Mouse (Mus musculus) limb, embryonic 15.5 days (tissue): ENCODE data around the gene Dusp2. TPM values are rescaled to one million over a fixed set of nuclear protein-coding genes. Genes with fewer than 3 reads are reported as not detected.

Source experiments
- ATAC-seq: fragments of 200-750 bp; cut with Nextera tagmentation; 2 replicates; pipeline ENCODE4 v1.8.0; 2017; ENCODE audit warnings: low read depth, moderate TSS enrichment; ENCODE audit not compliant: insufficient number of reproducible peaks, low FRiP score, low TSS enrichment
- H3K27ac ChIP-seq: fragments of 300-500 bp; sonication (generic); 2 replicates; pipeline ENCODE4 v1.5.1; 2015; ENCODE audit warnings: moderate library complexity, mild to moderate bottlenecking, inconsistent platforms
- H3K27me3 ChIP-seq: fragments of 300-500 bp; sonication (generic); 2 replicates; pipeline ENCODE4 v1.6.1; 2015; ENCODE audit warnings: inconsistent platforms
- H3K36me3 ChIP-seq: fragments of 300-500 bp; sonication (generic); 2 replicates; pipeline ENCODE4 v1.6.1; 2015; ENCODE audit warnings: inconsistent platforms
- H3K4me1 ChIP-seq: fragments of 300-500 bp; sonication (generic); 2 replicates; pipeline ENCODE4 v1.6.1; 2015; ENCODE audit warnings: inconsistent platforms
- H3K4me2 ChIP-seq: fragments of 300-500 bp; sonication (generic); 2 replicates; pipeline ENCODE4 v1.6.1; 2015; ENCODE audit warnings: mild to moderate bottlenecking, inconsistent platforms
- H3K4me3 ChIP-seq: fragments of 300-500 bp; sonication (generic); 2 replicates; pipeline ENCODE4 v1.5.1; 2015; ENCODE audit warnings: mild to moderate bottlenecking, inconsistent platforms
- H3K9ac ChIP-seq: fragments of 300-500 bp; sonication (generic); 2 replicates; pipeline ENCODE4 v1.6.1; 2015; ENCODE audit warnings: inconsistent platforms
- H3K9me3 ChIP-seq: fragments of 300-500 bp; sonication (generic); 2 replicates; pipeline ENCODE4 v1.6.1; 2016; ENCODE audit warnings: inconsistent platforms
- WGBS: fragments of 180-500 bp; shearing (Covaris S2); methylation state at CpG from one replicate; pipeline ENCODE4 v1.1.7; 2015; 5-methylcytosine and 5-hydroxymethylcytosine counted together
- polyA plus RNA-seq: library from polyadenylated mRNA; unstranded; fragments of >200 nt; fragmentation: Nextera tagmentation; extraction: Ambion mirVana; gene quantifications from 2 replicates; pipeline ENCODE4 v1.2.1, GENCODE M21; 2015

The Dusp2 gene
- polyA plus RNA-seq, 1 experiment from 2014 or later = 7.4 TPM

GRCm38 (mm10) chr2:127370561-127371483 is 34.9 kb downstream of the Dusp2 start:
- WGBS = 34% methylated on average over 9 of the region's 9 CpGs
- H3K9ac ChIP-seq = no peak overlapping the region
- ATAC-seq = no peak
- H3K27ac ChIP-seq = no peak overlapping the region
- peaks cover 28% of the 10 kb centered on the region for H3K27me3 ChIP-seq
- no peaks in the 10 kb centered on the region for H3K36me3 ChIP-seq
- H3K9me3 ChIP-seq = no peaks in the 10 kb centered on the region
- H3K4me1 ChIP-seq = no peaks in the 10 kb centered on the region
- no peak overlapping the region for H3K4me2 ChIP-seq
- H3K4me3 ChIP-seq = no peak overlapping the region

- Histone ChIP-seq H3K4me1 (no peaks in the 10 kb centered on the region), H3K27ac (no peak overlapping the region), H3K27me3 (peaks cover 21% of the 10 kb centered on the region), H3K36me3 (no peaks in the 10 kb centered on the region), H3K9me3 (no peaks in the 10 kb centered on the region), H3K9ac (no peak overlapping the region), H3K4me2 (no peak overlapping the region), H3K4me3 (no peak overlapping the region)
- ATAC-seq = no peak
- WGBS = no CpG with 5 or more reads among the region's 1 CpGs
Measured at GRCm38 (mm10) chr2:127371484-127371861, 35.5 kb downstream of the Dusp2 start.

DNA sequence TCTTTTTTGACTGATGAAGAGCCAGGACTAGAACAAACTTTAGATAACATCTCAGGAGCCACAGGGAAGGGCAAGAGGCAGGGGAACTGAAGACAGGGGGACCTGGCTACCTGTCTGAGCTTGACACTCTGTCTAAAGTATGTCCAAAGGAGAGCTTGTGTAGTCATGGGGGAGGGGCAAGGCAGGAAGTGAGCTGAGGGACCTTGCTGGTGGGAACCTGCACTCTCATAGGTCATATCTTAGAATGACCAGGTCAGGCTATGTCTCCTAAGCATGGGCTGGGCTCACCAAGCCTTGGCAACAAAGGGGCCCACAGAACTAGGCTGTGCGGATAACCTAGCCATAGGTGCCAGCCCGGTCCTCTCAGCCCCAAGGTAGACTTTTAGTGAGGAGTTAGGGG is 36.1 kb downstream of the Dusp2 start:
- ATAC-seq = no peak
- Histone ChIP-seq H3K27me3 (peaks cover 15% of the 10 kb centered on the region; the same call in 1 of the 2 replicates), H3K9ac (no peak overlapping the region), H3K36me3 (no peaks in the 10 kb centered on the region), H3K4me3 (no peak overlapping the region), H3K9me3 (no peaks in the 10 kb centered on the region), H3K4me1 (no peaks in the 10 kb centered on the region), H3K27ac (no peak overlapping the region), H3K4me2 (no peak overlapping the region)
- WGBS = 84% methylated on average over 2 of the region's 2 CpGs

GRCm38 (mm10) chr2:127374131-127374530 is 38.2 kb downstream of the Dusp2 start:
- no peak for ATAC-seq
- WGBS = 79% methylated on average over 3 of the region's 3 CpGs
- H3K4me2 ChIP-seq = no peak overlapping the region
- 0 out of 2 replicates have a peak, but pooled peaks cover 5% of the 10 kb centered on the region for H3K27me3 ChIP-seq
- no peak overlapping the region for H3K9ac ChIP-seq
- no peaks in the 10 kb centered on the region for H3K36me3 ChIP-seq
- no peak overlapping the region for H3K4me3 ChIP-seq
- no peaks in the 10 kb centered on the region for H3K4me1 ChIP-seq
- no peaks in the 10 kb centered on the region for H3K9me3 ChIP-seq
- no peak overlapping the region for H3K27ac ChIP-seq

DNA sequence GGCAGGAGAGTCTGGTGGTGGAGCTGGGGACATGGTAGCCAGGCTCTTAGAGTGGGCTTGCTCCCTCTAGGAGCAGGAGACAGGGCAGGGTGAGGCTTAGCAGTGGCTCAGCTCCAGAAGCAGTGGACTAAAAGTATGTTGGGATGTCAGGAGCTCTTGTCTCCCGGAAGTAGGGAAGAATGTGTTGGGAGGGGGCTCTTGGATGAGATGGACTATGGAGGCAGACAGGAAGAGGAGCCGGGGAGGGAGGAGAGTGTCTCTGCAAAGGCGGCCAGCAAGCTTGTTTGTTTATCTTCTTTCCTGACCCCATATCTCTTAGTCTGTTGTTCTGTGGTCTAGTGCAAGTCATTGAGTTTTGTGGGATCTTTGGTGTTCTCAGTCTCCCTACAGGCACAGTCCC is 39.1 kb downstream of the Dusp2 start:
- Histone ChIP-seq H3K36me3 (no peaks in the 10 kb centered on the region), H3K4me1 (no peaks in the 10 kb centered on the region), H3K4me3 (no peak overlapping the region), H3K27me3 (0 out of 2 replicates have a peak, but pooled peaks cover 5% of the 10 kb centered on the region), H3K9ac (no peak overlapping the region), H3K4me2 (no peak overlapping the region), H3K9me3 (no peaks in the 10 kb centered on the region), H3K27ac (no peak overlapping the region)
- 57% methylated on average over 3 of the region's 3 CpGs for WGBS
- ATAC-seq = no peak

DNA sequence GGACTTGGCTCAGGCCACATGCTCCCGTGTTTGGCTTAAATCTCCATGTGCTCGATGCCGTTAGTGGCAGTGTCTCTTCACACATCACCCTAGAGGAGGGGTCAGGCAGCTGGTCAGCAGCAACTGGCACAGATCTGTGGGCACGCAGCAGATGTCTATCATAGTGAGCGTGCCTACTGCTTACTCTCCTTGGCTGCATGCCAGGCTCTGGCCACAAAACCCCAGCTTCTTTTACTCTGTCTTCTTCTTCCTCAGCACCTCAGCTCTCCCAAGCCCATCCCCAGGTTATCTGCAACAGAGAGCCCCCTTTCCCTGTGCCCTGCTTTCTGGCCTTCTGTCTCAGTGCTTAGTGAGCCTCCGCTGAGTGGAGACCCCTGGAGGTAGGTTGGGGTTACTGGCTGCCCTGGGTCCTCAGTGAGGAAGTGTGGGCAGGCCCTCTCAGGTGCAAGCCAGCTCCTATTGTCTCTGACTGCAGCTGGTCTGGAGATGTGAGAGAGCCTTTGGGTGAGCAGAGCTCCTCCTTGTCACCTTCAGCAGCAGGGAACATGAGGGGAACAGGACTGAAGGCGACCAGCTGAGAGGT is 39.9 kb downstream of the Dusp2 start:
- Histone ChIP-seq H3K27me3 (0 out of 2 replicates have a peak, but pooled peaks cover 5% of the 10 kb centered on the region), H3K36me3 (no peaks in the 10 kb centered on the region), H3K27ac (no peak overlapping the region), H3K4me2 (no peak overlapping the region), H3K9ac (no peak overlapping the region), H3K4me3 (no peak overlapping the region), H3K9me3 (no peaks in the 10 kb centered on the region), H3K4me1 (no peaks in the 10 kb centered on the region)
- ATAC-seq = peak; percentile 17; the same call in 1 of the 2 replicates
- 54% methylated on average over 7 of the region's 7 CpGs for WGBS

GRCm38 (mm10) chr2:127376423-127377051 is 40.6 kb downstream of the Dusp2 start:
- H3K4me1 ChIP-seq = no peaks in the 10 kb centered on the region
- 0 out of 2 replicates have a peak, but pooled peaks cover 5% of the 10 kb centered on the region for H3K27me3 ChIP-seq
- WGBS = 75% methylated on average over 6 of the region's 6 CpGs
- no peak overlapping the region for H3K27ac ChIP-seq
- H3K4me2 ChIP-seq = no peak overlapping the region
- ATAC-seq = no peak
- H3K36me3 ChIP-seq = no peaks in the 10 kb centered on the region
- no peak overlapping the region for H3K4me3 ChIP-seq
- H3K9ac ChIP-seq = no peak overlapping the region
- no peaks in the 10 kb centered on the region for H3K9me3 ChIP-seq

- no peak overlapping the region for H3K4me2 ChIP-seq
- H3K36me3 ChIP-seq = no peaks in the 10 kb centered on the region
- no peak overlapping the region for H3K4me3 ChIP-seq
- no peaks in the 10 kb centered on the region for H3K9me3 ChIP-seq
- no peak for ATAC-seq
- H3K9ac ChIP-seq = no peak overlapping the region
- WGBS = 67% methylated on average over 7 of the region's 7 CpGs
- H3K4me1 ChIP-seq = no peaks in the 10 kb centered on the region
- H3K27ac ChIP-seq = no peak overlapping the region
- 0 out of 2 replicates have a peak, but pooled peaks cover 5% of the 10 kb centered on the region for H3K27me3 ChIP-seq
Measured at GRCm38 (mm10) chr2:127377942-127378610, 42.1 kb downstream of the Dusp2 start.

GRCm38 (mm10) chr2:127378611-127378990 is 42.6 kb downstream of the Dusp2 start:
- 0 out of 2 replicates have a peak, but pooled peaks cover 5% of the 10 kb centered on the region for H3K27me3 ChIP-seq
- no peak overlapping the region for H3K9ac ChIP-seq
- H3K4me1 ChIP-seq = no peaks in the 10 kb centered on the region
- 75% methylated on average over 7 of the region's 7 CpGs for WGBS
- ATAC-seq = no peak
- no peaks in the 10 kb centered on the region for H3K36me3 ChIP-seq
- H3K27ac ChIP-seq = no peak overlapping the region
- H3K9me3 ChIP-seq = no peaks in the 10 kb centered on the region
- H3K4me3 ChIP-seq = no peak overlapping the region
- H3K4me2 ChIP-seq = no peak overlapping the region

DNA sequence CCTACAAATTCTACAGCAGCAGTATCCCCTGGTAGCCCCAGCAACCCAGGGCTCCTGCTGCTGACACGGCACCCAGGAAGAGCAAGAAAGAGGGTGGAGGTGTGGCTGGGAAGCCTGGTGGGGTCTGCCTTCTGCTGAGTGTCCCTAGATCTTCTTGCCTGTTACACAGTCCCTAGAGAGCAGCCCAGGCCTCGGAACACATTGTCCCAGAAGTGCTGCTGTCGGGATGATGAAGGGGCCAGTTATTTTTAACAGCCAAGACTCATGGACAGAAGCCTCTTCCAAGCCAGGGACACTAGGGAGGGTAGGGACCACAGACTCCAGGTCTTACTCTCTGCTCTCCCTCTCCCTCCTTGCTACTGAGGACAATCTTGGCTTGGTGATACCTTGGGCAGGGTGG is 43.3 kb downstream of the Dusp2 start:
- 72% methylated on average over 3 of the region's 3 CpGs for WGBS
- ATAC-seq = no peak
- Histone ChIP-seq H3K4me2 (no peak overlapping the region), H3K4me3 (no peak overlapping the region), H3K9ac (no peak overlapping the region), H3K4me1 (no peaks in the 10 kb centered on the region), H3K36me3 (no peaks in the 10 kb centered on the region), H3K27ac (no peak overlapping the region), H3K27me3 (0 out of 2 replicates have a peak, but pooled peaks cover under 1% of the 10 kb centered on the region), H3K9me3 (no peaks in the 10 kb centered on the region)

DNA sequence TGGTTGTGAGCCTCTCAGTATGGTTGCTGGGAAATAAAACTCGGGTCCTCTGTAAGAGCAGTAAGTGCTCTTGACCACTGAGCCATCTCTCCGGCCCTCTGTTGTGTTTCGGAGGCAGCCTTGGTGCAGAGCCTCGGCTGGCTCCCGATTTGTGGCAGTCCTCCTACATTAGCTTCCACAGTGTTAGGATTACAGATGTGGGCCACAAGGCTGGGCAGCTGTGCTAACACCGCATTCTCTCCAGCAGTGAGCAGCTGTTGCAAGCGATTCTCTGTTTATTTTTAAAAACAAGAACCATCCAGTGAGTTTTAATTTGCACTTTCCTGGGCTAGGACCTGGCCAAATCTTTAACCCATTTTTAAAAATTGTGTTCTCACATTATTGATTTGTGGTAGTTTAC is 47.9 kb downstream of the Dusp2 start:
- Histone ChIP-seq H3K4me3 (no peak overlapping the region), H3K36me3 (no peaks in the 10 kb centered on the region), H3K9me3 (no peaks in the 10 kb centered on the region), H3K27me3 (no peaks in the 10 kb centered on the region), H3K27ac (no peak overlapping the region), H3K4me2 (no peak overlapping the region), H3K9ac (no peak overlapping the region), H3K4me1 (no peaks in the 10 kb centered on the region)
- WGBS = 59% methylated on average over 7 of the region's 7 CpGs
- no peak for ATAC-seq
